In the genomic region with DNA sequence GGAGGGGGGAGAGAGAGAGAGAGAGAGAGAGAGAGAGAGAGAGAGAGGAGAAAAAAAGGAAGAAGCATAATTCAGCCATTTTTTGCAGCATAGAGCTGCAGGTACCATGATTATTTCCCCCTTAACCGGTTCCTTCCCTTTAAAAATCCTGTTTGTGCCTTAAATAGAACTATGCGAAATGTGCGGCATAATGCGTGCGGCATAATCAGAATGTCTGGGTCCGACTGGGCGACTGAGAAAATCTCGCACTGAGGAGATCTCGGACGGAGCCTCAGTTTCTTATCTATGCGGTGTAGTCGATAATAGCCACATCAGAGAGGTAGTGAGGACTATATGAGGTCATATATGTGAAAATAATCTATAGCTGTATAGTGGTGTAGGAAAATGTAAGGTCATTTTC, we compare ENCODE assay signal across 8 mouse cellular contexts. TPM values are rescaled to one million over a fixed set of nuclear protein-coding genes. Genes with fewer than 3 reads are reported as not detected.
DNase-seq lines count a peak whose midpoint lies in the region; ATAC-seq and TF ChIP-seq lines count a peak whose summit lies in the region.

No protein-coding gene starts in this region.

- no peak overlapping the region for H3K9ac ChIP-seq in ES-E14 (ENCODE audit: insufficient read depth, low read depth, low read length, poor library complexity, severe bottlenecking)
- peak overlapping the region; percentile 70 for H3K9ac ChIP-seq in forebrain, embryonic 14.5 days (ENCODE audit: low read length)
- peak overlapping the region; percentile 81 for H3K9ac ChIP-seq in liver, embryonic 13.5 days

- no peak for ATAC-seq in forebrain, embryonic 14.5 days
- no peak for ATAC-seq in liver, embryonic 13.5 days (ENCODE audit: low read depth)

- peak; percentile 2 for DNase-seq in kidney, adult 18-20 months
- DNase-seq in kidney, adult 8-10 months: no peak
- DNase-seq in ES-E14 (ENCODE audit: low read depth, low spot score): no peak
- peak; percentile 10 for DNase-seq in forebrain, embryonic 14.5 days (ENCODE audit: low spot score)
- peak; percentile 5 for DNase-seq in liver, embryonic 13.5 days
- peak; percentile 5 for DNase-seq in thymus, postnatal 4 days
- no peak for DNase-seq in urinary bladder, adult 18-20 months (ENCODE audit: low spot score in 2 of 2)
- DNase-seq in gastrocnemius, postnatal 25 days: no peak

- H3K4me3 ChIP-seq in ES-E14 (ENCODE audit: insufficient read depth in 1 of 2, low read depth in 1 of 2, low read length in 2 of 2, poor library complexity in 1 of 2, severe bottlenecking in 1 of 2): peak overlapping the region; percentile 81 to 94
- peak overlapping the region; percentile 54 for H3K4me3 ChIP-seq in forebrain, embryonic 14.5 days (ENCODE audit: low read depth, low read length)
- peak overlapping the region; percentile 74 for H3K4me3 ChIP-seq in liver, embryonic 13.5 days (replicated peaks)

- H3K27ac ChIP-seq in ES-E14 (ENCODE audit: insufficient read depth, low read depth, low read length, poor library complexity, severe bottlenecking): no peak overlapping the region
- no peak overlapping the region for H3K27ac ChIP-seq in forebrain, embryonic 14.5 days (ENCODE audit: low read depth, low read length)
- H3K27ac ChIP-seq in liver, embryonic 13.5 days: peak overlapping the region; percentile 88

- H3K36me3 ChIP-seq in ES-E14 (ENCODE audit: control insufficient read depth, insufficient read depth, low read length, poor library complexity, severe bottlenecking): no peaks in the 10 kb centered on the region
- no peaks in the 10 kb centered on the region for H3K36me3 ChIP-seq in forebrain, embryonic 14.5 days (ENCODE audit: control insufficient read depth, insufficient read depth, low read length)
- H3K36me3 ChIP-seq in liver, embryonic 13.5 days: no peaks in the 10 kb centered on the region

- H3K27me3 ChIP-seq in forebrain, embryonic 14.5 days (replicated peaks; ENCODE audit: control insufficient read depth, insufficient read depth, low read length): peaks cover 20% of the 10 kb centered on the region
- H3K27me3 ChIP-seq in liver, embryonic 13.5 days: peaks cover 28% of the 10 kb centered on the region

- WGBS in forebrain, embryonic 14.5 days: 26% methylated on average over 12 of the region's 12 CpGs
- WGBS in liver, embryonic 13.5 days (ENCODE audit: insufficient replicate concordance): 15% methylated on average over 12 of the region's 12 CpGs

- in situ Hi-C loops in ES-E14 (cut with MboI; ENCODE audit: low sequenced_read_pairs in 2 of 2, unreplicated experiment in 2 of 2): no loop called here

- H3K9me3 ChIP-seq in ES-E14 (ENCODE audit: control insufficient read depth, insufficient read depth, low read depth, low read length): no peaks in the 10 kb centered on the region
- no peaks in the 10 kb centered on the region for H3K9me3 ChIP-seq in forebrain, embryonic 14.5 days (replicated peaks; ENCODE audit: control insufficient read depth, low read length)
- H3K9me3 ChIP-seq in liver, embryonic 13.5 days (replicated peaks): no peaks in the 10 kb centered on the region

- H3K4me2 ChIP-seq in forebrain, embryonic 14.5 days (ENCODE audit: low read length): peak overlapping the region; percentile 51
- peak overlapping the region; percentile 77 for H3K4me2 ChIP-seq in liver, embryonic 13.5 days

- no peaks in the 10 kb centered on the region for H3K4me1 ChIP-seq in ES-E14 (ENCODE audit: control insufficient read depth in 2 of 2, insufficient read depth in 2 of 2, low read length in 2 of 2, poor library complexity in 1 of 2)
- no peaks in the 10 kb centered on the region for H3K4me1 ChIP-seq in forebrain, embryonic 14.5 days (ENCODE audit: control insufficient read depth, insufficient read depth, low read length)
- H3K4me1 ChIP-seq in liver, embryonic 13.5 days (replicated peaks): peaks cover 11% of the 10 kb centered on the region; the same call in 1 of the 2 replicates

TF ChIP-seq in ES-E14, 5 proteins besides CTCF, POLR2A, EP300 and RAD21:
- TF ChIP-seq HCFC1 (IDR thresholded peaks at IDR 0.05; ENCODE audit: borderline replicate concordance, insufficient read depth, low read length): no peak
- TF ChIP-seq ZNF384 (IDR thresholded peaks at IDR 0.05; ENCODE audit: low read depth, low read length): no peak
- no peak for TF ChIP-seq ZC3H11A (IDR thresholded peaks at IDR 0.05; ENCODE audit: borderline replicate concordance, low read depth, low read length)
- no peak for TF ChIP-seq CHD2 (IDR thresholded peaks at IDR 0.05; ENCODE audit: low read depth, low read length)
- TF ChIP-seq MAFK (IDR thresholded peaks at IDR 0.05; ENCODE audit: insufficient read depth, low read depth, low read length): no peak

RNA-seq across cellular contexts. Expression of a gene that starts 1.2 kb away (rescaled TPM):
- total RNA-seq in ES-E14 (2012; rRNA removed): 5.0 and 5.7 TPM in 2 replicates
- 8.9 and 11.5 TPM in 2 replicates for polyA plus RNA-seq in forebrain, embryonic 14.5 days (2014; fragmentation: Nextera tagmentation; extraction: Ambion mirVana)
- 3.8 and 4.8 TPM in 2 replicates for polyA plus RNA-seq in liver, embryonic 13.5 days (2015; fragmentation: Nextera tagmentation; extraction: Ambion mirVana)
- total RNA-seq in gastrocnemius, postnatal 25 days (2021): 1 to 10 TPM; 4.6 to 5.0 TPM

RNA-seq across cellular contexts. Expression of a gene that starts 22.9 kb away (rescaled TPM):
- 89.0 and 137 TPM in 2 replicates for total RNA-seq in ES-E14 (2012; rRNA removed)
- polyA plus RNA-seq in forebrain, embryonic 14.5 days (2014; fragmentation: Nextera tagmentation; extraction: Ambion mirVana): 94.9 and 100 TPM in 2 replicates
- 52.6 and 71.1 TPM in 2 replicates for polyA plus RNA-seq in liver, embryonic 13.5 days (2015; fragmentation: Nextera tagmentation; extraction: Ambion mirVana)
- 100 to 1,000 TPM in 1 of 2 experiments, 10 to 100 TPM in 1; 81.6 to 122 TPM for total RNA-seq in gastrocnemius, postnatal 25 days (2021)

Comparison
In these comparisons a context has a peak if more than half of its experiments do, and no peak if none do; other contexts are left out.
1. DNase-seq: peak in kidney, adult 18-20 months (single experiment), forebrain, embryonic 14.5 days (single experiment), liver, embryonic 13.5 days (single experiment) and thymus, postnatal 4 days (single experiment); none in kidney, adult 8-10 months (0 of 2), ES-E14 (single experiment), urinary bladder, adult 18-20 months (0 of 2) and gastrocnemius, postnatal 25 days (single experiment).
2. Peak in every context shown above with its lines, with median percentiles within 50 percentile points of each other: H3K4me3 ChIP-seq.